Mouse (Mus musculus) limb, embryonic 14.5 days (tissue): ENCODE data around the gene Abcd3. TPM values are rescaled to one million over a fixed set of nuclear protein-coding genes. Genes with fewer than 3 reads are reported as not detected.

Source experiments
- ATAC-seq: fragments of 200-750 bp; cut with Nextera tagmentation; 2 replicates; pipeline ENCODE4 v1.8.0; 2017; ENCODE audit warnings: low read depth, moderate number of reproducible peaks, moderate TSS enrichment; ENCODE audit not compliant: low FRiP score
- DNase-seq: peaks from one replicate; pipeline ENCODE4 v3.0.0-alpha.2; 2015; ENCODE audit warnings: low spot score
- H3K27ac ChIP-seq: fragments of 300-500 bp; sonication (generic); replicated peaks from 2 replicates; pipeline ENCODE4 v1.5.1; 2014; ENCODE audit warnings: low read depth, mild to moderate bottlenecking, low read length, moderate library complexity, mixed read lengths
- H3K27me3 ChIP-seq: fragments of 300-500 bp; sonication (generic); 2 replicates; pipeline ENCODE4 v1.6.1; 2014; ENCODE audit warnings: low read length, mixed read lengths; ENCODE audit not compliant: control insufficient read depth, insufficient read depth
- H3K36me3 ChIP-seq: fragments of 300-500 bp; sonication (generic); 2 replicates; pipeline ENCODE4 v1.6.1; 2014; ENCODE audit warnings: mild to moderate bottlenecking, low read length, moderate library complexity, mixed read lengths; ENCODE audit not compliant: control insufficient read depth, insufficient read depth
- H3K4me1 ChIP-seq: fragments of 300-500 bp; sonication (generic); 2 replicates; pipeline ENCODE4 v1.6.1; 2014; ENCODE audit warnings: antibody characterized with exemption, low read length, mixed read lengths; ENCODE audit not compliant: control insufficient read depth, insufficient read depth
- H3K4me2 ChIP-seq: fragments of 300-500 bp; sonication (generic); replicated peaks from 2 replicates; pipeline ENCODE4 v1.6.1; 2014; ENCODE audit warnings: low read depth, mild to moderate bottlenecking, low read length, moderate library complexity; ENCODE audit not compliant: severe bottlenecking
- H3K4me3 ChIP-seq: fragments of 300-500 bp; sonication (generic); replicated peaks from 2 replicates; pipeline ENCODE4 v1.5.1; 2014; ENCODE audit warnings: low read length
- H3K9ac ChIP-seq: fragments of 300-500 bp; sonication (generic); 2 replicates; pipeline ENCODE4 v1.6.1; 2014; ENCODE audit warnings: mild to moderate bottlenecking, low read depth, low read length, moderate library complexity; ENCODE audit not compliant: severe bottlenecking
- H3K9me3 ChIP-seq: fragments of 300-500 bp; sonication (generic); 2 replicates; pipeline ENCODE4 v1.6.1; 2016; ENCODE audit warnings: low read length; ENCODE audit not compliant: control insufficient read depth
- POLR2A ChIP-seq: fragments of 200-500 bp; IDR thresholded peaks from 2 replicates; pipeline ENCODE4 v1.8.0; 2012; ENCODE audit warnings: inconsistent platforms, mild to moderate bottlenecking, moderate library complexity, borderline replicate concordance; ENCODE audit not compliant: insufficient read depth, insufficient read length; ENCODE audit errors: extremely low read depth
- WGBS: fragments of 180-500 bp; shearing (Covaris S2); extraction: QIAGEN DNeasy Blood & Tissue Kit; methylation state at CpG from one replicate; pipeline ENCODE4 v1.1.7; 2014; 5-methylcytosine and 5-hydroxymethylcytosine counted together
- polyA plus RNA-seq, 2 experiments: library from polyadenylated mRNA; depleted of rRNA in 1 of 2; stranded (reverse) in 1 of 2; unstranded in 1 of 2; fragments of >200 nt; fragmentation: Nextera tagmentation in 1 of 2; extraction: Ambion mirVana in 1 of 2; gene quantifications; 2 replicates each; pipeline versions ENCODE4 v1.2.1 to v1.2.3; 2012 to 2014

Gene Abcd3
- polyA plus RNA-seq, 2 experiments = 24.6 to 55.3 TPM

DNA sequence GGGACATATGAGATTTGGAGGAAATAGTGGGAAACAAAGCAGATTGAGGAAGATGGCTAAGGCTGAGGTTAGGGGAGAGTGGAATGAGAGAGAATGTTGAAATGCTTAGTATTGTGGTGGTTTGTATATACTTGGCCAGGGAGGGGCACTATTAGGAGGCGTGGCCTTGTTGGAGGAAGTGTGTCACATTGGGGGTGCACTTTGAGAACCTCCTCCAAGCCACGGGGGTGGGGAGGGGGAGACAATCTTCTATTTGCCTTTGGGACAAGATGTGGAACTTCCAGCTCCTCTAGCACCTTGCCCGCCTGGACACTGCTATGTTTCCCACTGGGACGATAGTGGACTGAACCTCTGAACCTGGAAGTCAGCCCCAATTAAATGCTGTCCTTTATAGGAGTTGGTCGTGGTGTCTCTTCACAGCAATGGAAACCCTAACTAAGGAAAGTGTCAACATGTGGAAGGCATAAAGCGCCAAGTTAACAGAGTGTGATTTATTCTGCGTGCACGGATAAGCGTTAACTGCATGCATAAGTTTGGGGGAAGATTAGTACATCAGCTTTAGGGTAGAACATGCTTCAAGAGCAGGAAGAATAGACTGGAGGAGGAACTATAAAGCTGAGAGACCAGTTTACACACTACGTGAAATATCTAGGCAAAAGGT is 3.8 kb upstream of the Abcd3 start:
- DNase-seq = no peak
- H3K4me3 ChIP-seq = no peak overlapping the region
- H3K9me3 ChIP-seq = no peaks in the 10 kb centered on the region
- no peak overlapping the region for H3K27ac ChIP-seq
- no peak for ATAC-seq
- H3K4me1 ChIP-seq = peaks cover 20% of the 10 kb centered on the region
- H3K9ac ChIP-seq = no peak overlapping the region
- no peaks in the 10 kb centered on the region for H3K27me3 ChIP-seq
- H3K4me2 ChIP-seq = no peak overlapping the region
- WGBS = 52% methylated on average over 10 of the region's 10 CpGs
- TF ChIP-seq POLR2A = no peak
- H3K36me3 ChIP-seq = no peaks in the 10 kb centered on the region

DNA sequence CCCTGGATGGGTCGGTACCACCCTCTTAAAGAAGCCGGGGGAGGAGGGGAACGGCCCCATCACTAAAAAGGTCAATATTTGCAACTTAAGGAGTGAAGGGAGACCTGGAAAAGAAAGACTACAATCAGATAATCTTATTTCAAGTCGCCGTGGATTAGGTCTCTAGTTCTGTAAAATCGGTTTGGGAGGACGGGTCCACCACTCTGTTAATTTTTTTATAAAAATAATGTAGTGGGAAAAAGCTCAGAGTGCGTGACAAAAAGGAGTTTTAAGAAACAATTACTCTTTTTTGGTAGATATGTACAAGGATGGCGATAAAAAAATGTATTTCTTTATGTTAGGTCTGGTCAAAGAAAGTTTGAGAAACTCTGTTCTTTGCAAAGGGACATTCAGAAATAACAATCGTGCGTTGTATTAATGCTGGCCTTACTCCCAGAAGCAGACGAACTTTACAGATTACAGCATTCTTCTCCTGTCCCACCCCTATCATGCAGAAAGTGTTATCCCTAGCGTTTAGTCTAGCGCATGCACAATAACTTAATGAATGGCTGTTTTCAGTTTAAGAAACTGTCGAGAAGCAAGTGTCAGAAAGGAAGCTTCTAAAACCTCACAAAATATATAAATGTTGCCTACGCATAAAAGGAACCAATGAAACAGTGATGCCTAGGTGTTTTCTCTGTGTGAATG is 590 bp upstream of the Abcd3 start:
- Histone ChIP-seq H3K27me3 (no peaks in the 10 kb centered on the region), H3K9me3 (no peaks in the 10 kb centered on the region), H3K36me3 (no peaks in the 10 kb centered on the region), H3K4me1 (peaks cover 25% of the 10 kb centered on the region), H3K4me3 (peak overlapping the region; percentile 85), H3K27ac (peak overlapping the region; percentile 95), H3K9ac (peak overlapping the region; percentile 91), H3K4me2 (peak overlapping the region; percentile 67)
- no peak for TF ChIP-seq POLR2A
- WGBS = 11% methylated on average over 16 of the region's 16 CpGs
- no peak for ATAC-seq
- DNase-seq = peak; percentile 41

DNA sequence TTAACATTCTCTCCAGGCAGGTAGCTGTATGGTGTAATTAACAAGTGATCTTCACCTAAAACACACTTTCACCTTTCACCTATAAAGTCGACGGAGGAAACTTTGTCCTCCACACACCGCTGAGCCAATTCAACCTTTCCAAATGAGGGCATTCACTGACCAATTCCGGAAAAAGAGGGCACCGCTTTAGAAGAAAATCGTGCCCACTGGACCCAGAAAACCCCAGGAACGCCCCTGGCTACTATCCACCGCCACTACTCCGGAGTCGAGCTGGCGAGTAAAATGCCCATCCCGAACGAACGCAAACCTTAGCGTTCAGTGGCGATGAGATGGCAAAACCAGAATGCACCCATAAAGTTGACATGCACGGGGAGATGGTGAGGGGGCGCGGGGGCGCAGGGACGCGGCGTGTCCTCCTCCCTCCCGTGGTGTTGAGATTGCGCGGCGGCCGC is 663 bp downstream of the Abcd3 start:
- WGBS = 2% methylated on average over 24 of the region's 28 CpGs
- DNase-seq = no peak
- Histone ChIP-seq H3K36me3 (no peaks in the 10 kb centered on the region), H3K4me1 (peaks cover 15% of the 10 kb centered on the region; the same call in 1 of the 2 replicates), H3K9me3 (no peaks in the 10 kb centered on the region), H3K9ac (peak overlapping the region; percentile 91), H3K27me3 (no peaks in the 10 kb centered on the region), H3K27ac (peak overlapping the region; percentile 95), H3K4me3 (peak overlapping the region; percentile 85), H3K4me2 (peak overlapping the region; percentile 67)
- ATAC-seq = no peak
- no peak for TF ChIP-seq POLR2A

DNA sequence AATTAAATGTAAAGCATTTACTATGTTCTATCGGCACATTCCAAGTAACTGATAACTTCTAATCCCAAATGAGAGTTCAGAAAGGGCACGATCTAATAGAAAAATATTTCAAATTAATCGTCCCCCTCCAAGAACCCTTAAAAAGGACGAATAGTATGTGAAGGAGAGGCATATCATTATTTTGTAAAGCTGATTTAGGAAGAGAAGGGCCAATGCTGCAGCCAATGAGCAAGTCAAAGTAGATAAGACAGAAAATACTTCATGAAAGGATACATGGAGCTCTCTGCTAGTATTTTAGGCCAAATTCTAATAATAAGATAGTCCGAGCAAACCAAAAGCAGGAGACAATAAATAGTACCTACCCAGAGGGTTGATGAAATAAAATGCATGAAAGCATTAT is 1.3 kb downstream of the Abcd3 start:
- no peaks in the 10 kb centered on the region for H3K36me3 ChIP-seq
- no peaks in the 10 kb centered on the region for H3K9me3 ChIP-seq
- no peaks in the 10 kb centered on the region for H3K27me3 ChIP-seq
- H3K4me3 ChIP-seq = peak overlapping the region; percentile 85
- DNase-seq (no peak), ATAC-seq (no peak)
- 63% methylated on average over 5 of the region's 5 CpGs for WGBS
- TF ChIP-seq POLR2A = no peak
- peak overlapping the region; percentile 67 for H3K4me2 ChIP-seq
- peak overlapping the region; percentile 91; the same call in 1 of the 2 replicates for H3K9ac ChIP-seq
- 0 out of 2 replicates have a peak, but pooled peaks cover 9% of the 10 kb centered on the region for H3K4me1 ChIP-seq
- H3K27ac ChIP-seq = no peak overlapping the region

DNA sequence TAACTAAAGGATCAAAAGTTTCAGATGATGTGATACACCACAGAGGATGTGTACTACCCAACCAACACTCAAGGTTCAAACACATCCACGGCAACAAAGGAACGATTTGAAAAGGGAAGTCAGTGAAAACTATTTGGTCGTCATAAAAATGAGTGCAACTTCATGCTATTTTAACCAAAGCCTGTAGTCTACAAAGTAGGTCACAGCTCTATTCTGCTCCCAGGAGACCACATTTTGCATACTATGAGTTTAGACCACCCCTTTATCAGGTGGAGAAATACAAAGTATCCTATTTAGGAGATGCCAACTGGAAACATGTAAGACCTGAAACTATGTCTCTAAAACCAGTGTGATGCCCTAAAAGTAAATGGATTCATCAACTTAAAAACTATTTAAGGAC is 6.9 kb downstream of the Abcd3 start:
- ATAC-seq (no peak), DNase-seq (no peak)
- Histone ChIP-seq H3K27ac (no peak overlapping the region), H3K4me2 (no peak overlapping the region), H3K4me1 (0 out of 2 replicates have a peak, but pooled peaks cover 1% of the 10 kb centered on the region), H3K9ac (no peak overlapping the region), H3K4me3 (no peak overlapping the region), H3K36me3 (0 out of 2 replicates have a peak, but pooled peaks cover 5% of the 10 kb centered on the region), H3K9me3 (no peaks in the 10 kb centered on the region), H3K27me3 (no peaks in the 10 kb centered on the region)
- 73% methylated on average over 3 of the region's 3 CpGs for WGBS
- no peak for TF ChIP-seq POLR2A
